ENCODE assay signal across 23 mouse cellular contexts in the genomic region with DNA sequence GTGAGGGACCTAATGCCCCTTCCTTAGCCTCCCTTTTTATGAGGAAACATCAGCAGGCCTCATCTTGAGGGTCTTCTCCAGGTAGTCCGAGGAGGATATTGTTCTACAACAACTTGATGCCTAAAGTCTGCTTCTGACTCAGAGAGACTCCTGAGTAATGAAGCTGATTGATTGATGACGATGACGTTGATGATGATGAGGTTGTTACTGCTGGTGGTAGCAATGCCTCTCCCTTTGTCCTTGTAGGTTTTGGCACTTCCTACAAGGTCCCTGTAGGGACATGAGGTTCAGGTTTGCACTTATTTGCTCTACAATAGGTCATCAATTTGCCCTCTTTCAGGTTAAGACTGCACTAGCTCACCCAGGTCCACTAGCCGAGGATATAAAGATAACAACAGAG.
A peak's percentile ranks its signal among the peaks of the same experiment; 100 is the strongest.
DNase-seq lines count a peak whose midpoint lies in the region; ATAC-seq lines count a peak whose summit lies in the region.
"Had no signal": no experiment of that assay in that cellular context is flagged by ENCODE, and none has a peak within 500 bp of the region (broad histone marks: within the 10 kb centered on the region; RNA-seq: fewer than 3 reads in every experiment).

No protein-coding gene starts in this region.

- no peak overlapping the region for H3K9ac ChIP-seq in midbrain, embryonic 11.5 days (ENCODE audit: low read length)
- H3K9ac ChIP-seq in midbrain, embryonic 15.5 days, result no peak overlapping the region

- WGBS in midbrain, embryonic 11.5 days, result 93% methylated on average over 4 of the region's 4 CpGs
- 92% methylated on average over 4 of the region's 4 CpGs for WGBS in midbrain, embryonic 15.5 days

- ATAC-seq in midbrain, embryonic 11.5 days (ENCODE audit: low FRiP score), result no peak
- ATAC-seq in midbrain, embryonic 15.5 days (replicated peaks), result no peak
- ATAC-seq: activated CD4-positive, CD25-positive, alpha-beta regulatory T cell, adult 4 months; CD4-positive, CD25-positive, alpha-beta regulatory T cell, adult 4 months; Patski had no signal

- no peak overlapping the region for H3K4me2 ChIP-seq in midbrain, embryonic 11.5 days
- no peak overlapping the region for H3K4me2 ChIP-seq in midbrain, embryonic 15.5 days

- no peaks in the 10 kb centered on the region for H3K27me3 ChIP-seq in midbrain, embryonic 11.5 days (ENCODE audit: control insufficient read depth, insufficient read depth, low read length)
- H3K27me3 ChIP-seq in midbrain, embryonic 15.5 days (replicated peaks), result 0 out of 2 replicates have a peak, but pooled peaks cover 6% of the 10 kb centered on the region
- H3K27me3 ChIP-seq: Patski had no signal

- H3K36me3 ChIP-seq in midbrain, embryonic 11.5 days (ENCODE audit: control insufficient read depth, insufficient read depth, low read length), result no peaks in the 10 kb centered on the region
- H3K36me3 ChIP-seq in midbrain, embryonic 15.5 days (replicated peaks), result no peaks in the 10 kb centered on the region
- H3K36me3 ChIP-seq: G1E had no signal

- H3K9me3 ChIP-seq in midbrain, embryonic 11.5 days (ENCODE audit: control insufficient read depth, low read length), result no peaks in the 10 kb centered on the region
- no peaks in the 10 kb centered on the region for H3K9me3 ChIP-seq in midbrain, embryonic 15.5 days

- H3K4me3 ChIP-seq in midbrain, embryonic 11.5 days (ENCODE audit: low read depth, low read length), result no peak overlapping the region
- no peak overlapping the region for H3K4me3 ChIP-seq in midbrain, embryonic 15.5 days

- no peaks in the 10 kb centered on the region; the same call in 1 of the 2 replicates for H3K4me1 ChIP-seq in midbrain, embryonic 11.5 days (ENCODE audit: control insufficient read depth, insufficient read depth, low read length)
- no peaks in the 10 kb centered on the region for H3K4me1 ChIP-seq in midbrain, embryonic 15.5 days

- peak; percentile 46 to 81 for DNase-seq in adrenal gland, adult (ENCODE audit: inconsistent age in 2 of 2, low spot score in 1 of 2)
- DNase-seq in adrenal gland, postnatal 25 days, result no peak
- peak; percentile 62 for DNase-seq in adrenal gland, adult 2 months
- DNase-seq in adrenal gland, postnatal 36 days, result no peak
- peak; percentile 31 for DNase-seq in adrenal gland, postnatal 14 days
- DNase-seq in adrenal gland, postnatal 4 days (ENCODE audit: low spot score in 2 of 2), result no peak
- DNase-seq in midbrain, embryonic 11.5 days (ENCODE audit: low spot score, missing footprints), result peak; percentile 56
- DNase-seq: adrenal gland, adult 8-10 months; adrenal gland, postnatal 10 days; B cell, adult 2 months; cerebellum, adult 11 months; cerebellum, adult 11-12 months; cerebellum, adult 18-20 months; cerebellum, adult 2 months; cerebellum, adult 8-10 months; cerebellum, adult 9-10 months; cerebellum, adult 9-11 months; cerebellum, postnatal 10 days had no signal

- H3K27ac ChIP-seq in midbrain, embryonic 11.5 days (ENCODE audit: low read depth, low read length), result no peak overlapping the region
- no peak overlapping the region for H3K27ac ChIP-seq in midbrain, embryonic 15.5 days

Comparison
In these comparisons a context has a peak if more than half of its experiments do, and no peak if none do; other contexts are left out.
1. DNase-seq: peak in adrenal gland, adult (2 of 2), adrenal gland, adult 2 months (single experiment), adrenal gland, postnatal 14 days (single experiment) and midbrain, embryonic 11.5 days (single experiment); none in adrenal gland, postnatal 25 days (single experiment), adrenal gland, postnatal 36 days (0 of 2) and adrenal gland, postnatal 4 days (0 of 2).